Mouse (Mus musculus): ENCODE measurements around the gene Bmpr1b. TPM values are rescaled to one million over a fixed set of nuclear protein-coding genes. Genes with fewer than 3 reads are reported as not detected.

Bmpr1b gene
- polyA plus RNA-seq, 1 experiment from 2014 or later = 3.6 TPM

DNA sequence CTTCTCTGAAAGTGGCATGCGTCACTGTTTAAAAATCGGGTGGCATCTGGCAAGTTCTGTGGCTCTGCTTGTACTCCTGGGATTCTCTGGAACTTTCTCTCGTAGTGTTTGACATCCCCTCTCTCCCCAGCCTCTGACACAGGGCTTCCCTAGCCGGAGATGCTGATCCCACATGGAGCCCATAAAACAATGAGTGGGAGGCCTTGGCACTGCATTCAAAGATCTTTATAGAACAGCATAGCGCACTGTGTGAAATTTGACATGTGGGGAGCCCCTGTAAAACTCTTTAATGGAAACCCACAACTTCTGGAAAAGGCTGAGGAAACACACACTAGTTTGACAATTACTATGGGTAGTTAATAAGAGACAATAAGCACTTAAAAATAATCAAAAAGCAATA, 126.2 kb downstream of the Bmpr1b start:
- Histone ChIP-seq H3K9me3 (replicated peaks; ENCODE audit: control insufficient read depth, low read length, poor library complexity, severe bottlenecking) (no peaks in the 10 kb centered on the region), H3K27ac (ENCODE audit: low read length) (no peak overlapping the region), H3K4me2 (ENCODE audit: low read length) (no peak overlapping the region), H3K4me1 (ENCODE audit: control insufficient read depth, insufficient read depth, low read length) (no peaks in the 10 kb centered on the region), H3K4me3 (ENCODE audit: low read depth, low read length) (no peak overlapping the region), H3K36me3 (ENCODE audit: control insufficient read depth, insufficient read depth, low read length) (no peaks in the 10 kb centered on the region), H3K9ac (ENCODE audit: low read depth, low read length) (no peak overlapping the region), H3K27me3 (ENCODE audit: control insufficient read depth, insufficient read depth, low read depth, low read length) (no peaks in the 10 kb centered on the region)
- WGBS = 88% methylated on average over 5 of the region's 5 CpGs
- ATAC-seq = no peak

DNA sequence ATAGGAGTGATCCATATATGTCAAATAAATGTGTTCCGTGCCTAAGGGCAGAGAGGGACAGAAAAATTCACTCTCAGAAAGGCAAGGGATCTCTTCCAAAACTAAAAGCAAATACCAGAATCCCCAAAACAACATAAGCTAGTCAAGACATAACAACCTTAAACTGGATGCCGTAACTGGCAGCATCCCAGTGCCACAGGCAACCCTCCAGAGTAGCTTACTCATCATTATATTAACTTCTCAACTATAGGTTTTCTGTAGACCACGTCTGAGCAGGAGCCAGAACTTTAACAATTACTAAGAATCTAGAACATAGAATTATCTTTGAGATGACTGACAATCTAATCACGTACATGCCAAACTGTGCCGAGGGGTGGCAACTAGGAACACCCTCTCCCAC, 128.9 kb downstream of the Bmpr1b start:
- no peak overlapping the region for H3K4me2 ChIP-seq (ENCODE audit: low read length)
- no peak for ATAC-seq
- 95% methylated on average over 5 of the region's 5 CpGs for WGBS
- H3K9me3 ChIP-seq (replicated peaks; ENCODE audit: control insufficient read depth, low read length, poor library complexity, severe bottlenecking) = no peaks in the 10 kb centered on the region
- H3K4me1 ChIP-seq (ENCODE audit: control insufficient read depth, insufficient read depth, low read length) = no peaks in the 10 kb centered on the region
- H3K36me3 ChIP-seq (ENCODE audit: control insufficient read depth, insufficient read depth, low read length) = no peaks in the 10 kb centered on the region
- H3K9ac ChIP-seq (ENCODE audit: low read depth, low read length) = no peak overlapping the region
- no peak overlapping the region for H3K27ac ChIP-seq (ENCODE audit: low read length)
- no peaks in the 10 kb centered on the region for H3K27me3 ChIP-seq (ENCODE audit: control insufficient read depth, insufficient read depth, low read depth, low read length)
- no peak overlapping the region for H3K4me3 ChIP-seq (ENCODE audit: low read depth, low read length)

DNA sequence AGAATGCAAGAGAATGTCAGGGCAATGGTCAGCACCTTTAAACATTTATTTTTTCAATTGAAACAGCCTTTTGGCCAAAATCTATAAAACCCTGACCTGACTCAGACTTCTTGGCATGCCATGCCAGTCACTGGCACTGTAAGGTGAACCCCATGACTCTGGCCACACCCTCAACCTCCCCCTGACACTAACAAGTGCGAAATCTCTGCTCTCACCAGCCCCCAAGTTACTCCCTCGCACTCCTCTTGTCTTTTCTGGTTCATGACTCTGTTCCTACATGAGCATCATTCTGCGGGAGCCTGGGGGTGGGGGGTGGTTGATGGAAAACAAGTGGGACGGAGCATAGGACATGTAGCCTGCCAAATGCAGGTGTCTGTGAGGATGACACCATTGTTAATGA, 135.1 kb downstream of the Bmpr1b start:
- H3K9ac ChIP-seq (ENCODE audit: low read depth, low read length) = no peak overlapping the region
- 74% methylated on average over 4 of the region's 4 CpGs for WGBS
- H3K4me1 ChIP-seq (ENCODE audit: control insufficient read depth, insufficient read depth, low read length) = no peaks in the 10 kb centered on the region
- no peak overlapping the region for H3K27ac ChIP-seq (ENCODE audit: low read length)
- H3K36me3 ChIP-seq (ENCODE audit: control insufficient read depth, insufficient read depth, low read length) = no peaks in the 10 kb centered on the region
- H3K27me3 ChIP-seq (ENCODE audit: control insufficient read depth, insufficient read depth, low read depth, low read length) = no peaks in the 10 kb centered on the region
- ATAC-seq = no peak
- no peaks in the 10 kb centered on the region for H3K9me3 ChIP-seq (replicated peaks; ENCODE audit: control insufficient read depth, low read length, poor library complexity, severe bottlenecking)
- H3K4me3 ChIP-seq (ENCODE audit: low read depth, low read length) = no peak overlapping the region
- H3K4me2 ChIP-seq (ENCODE audit: low read length) = no peak overlapping the region

DNA sequence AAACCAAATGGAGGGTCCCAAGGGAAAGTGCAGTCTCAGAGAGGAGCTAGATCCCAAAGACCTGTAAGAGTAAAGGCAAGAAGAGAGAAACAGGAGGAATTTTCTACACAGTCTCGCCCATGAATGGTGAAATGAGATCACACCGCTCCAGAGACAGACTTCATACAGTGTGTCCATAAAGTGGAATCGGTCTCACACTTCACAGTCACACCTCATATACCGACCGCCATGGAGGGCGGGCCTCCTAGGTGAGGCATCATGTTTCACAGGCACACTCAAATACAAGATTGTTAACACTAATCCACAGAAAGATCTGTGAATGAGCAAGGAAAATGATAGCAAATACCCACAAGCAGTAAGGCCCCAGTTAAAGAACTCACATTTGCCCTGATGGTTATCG, 149.5 kb downstream of the Bmpr1b start:
- Histone ChIP-seq H3K36me3 (ENCODE audit: control insufficient read depth, insufficient read depth, low read length) (no peaks in the 10 kb centered on the region), H3K4me1 (ENCODE audit: control insufficient read depth, insufficient read depth, low read length) (no peaks in the 10 kb centered on the region), H3K9ac (ENCODE audit: low read depth, low read length) (no peak overlapping the region), H3K9me3 (replicated peaks; ENCODE audit: control insufficient read depth, low read length, poor library complexity, severe bottlenecking) (no peaks in the 10 kb centered on the region), H3K27ac (ENCODE audit: low read length) (no peak overlapping the region), H3K4me3 (ENCODE audit: low read depth, low read length) (no peak overlapping the region), H3K4me2 (ENCODE audit: low read length) (no peak overlapping the region), H3K27me3 (ENCODE audit: control insufficient read depth, insufficient read depth, low read depth, low read length) (no peaks in the 10 kb centered on the region)
- no peak for ATAC-seq
- 95% methylated on average over 7 of the region's 7 CpGs for WGBS

DNA sequence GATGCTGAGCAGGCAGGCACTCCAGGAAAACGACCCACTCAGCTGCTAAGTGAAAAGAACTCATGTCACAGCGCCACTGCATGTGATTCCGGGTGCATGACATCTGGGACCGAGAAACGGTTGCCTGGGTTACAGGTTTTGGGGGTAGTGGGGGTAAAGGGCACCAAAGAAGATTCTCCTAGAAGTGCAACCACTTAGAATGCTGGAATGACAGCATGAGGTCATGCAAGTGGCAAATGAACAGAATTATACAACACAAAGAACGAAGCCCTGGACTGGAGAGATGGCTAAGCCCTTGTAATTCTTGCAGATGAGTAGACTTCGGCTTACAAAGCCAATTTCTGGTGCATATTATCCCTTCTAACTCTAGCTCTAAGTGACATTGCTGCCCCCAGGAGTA, 184.7 kb downstream of the Bmpr1b start:
- Histone ChIP-seq H3K27ac (ENCODE audit: low read length) (no peak overlapping the region), H3K9ac (ENCODE audit: low read depth, low read length) (no peak overlapping the region), H3K27me3 (ENCODE audit: control insufficient read depth, insufficient read depth, low read depth, low read length) (no peaks in the 10 kb centered on the region), H3K36me3 (ENCODE audit: control insufficient read depth, insufficient read depth, low read length) (no peaks in the 10 kb centered on the region), H3K4me1 (ENCODE audit: control insufficient read depth, insufficient read depth, low read length) (peaks cover 4% of the 10 kb centered on the region; the same call in 1 of the 2 replicates), H3K9me3 (replicated peaks; ENCODE audit: control insufficient read depth, low read length, poor library complexity, severe bottlenecking) (no peaks in the 10 kb centered on the region), H3K4me3 (ENCODE audit: low read depth, low read length) (no peak overlapping the region), H3K4me2 (ENCODE audit: low read length) (no peak overlapping the region)
- no peak for ATAC-seq
- WGBS = 24% methylated on average over 7 of the region's 7 CpGs

DNA sequence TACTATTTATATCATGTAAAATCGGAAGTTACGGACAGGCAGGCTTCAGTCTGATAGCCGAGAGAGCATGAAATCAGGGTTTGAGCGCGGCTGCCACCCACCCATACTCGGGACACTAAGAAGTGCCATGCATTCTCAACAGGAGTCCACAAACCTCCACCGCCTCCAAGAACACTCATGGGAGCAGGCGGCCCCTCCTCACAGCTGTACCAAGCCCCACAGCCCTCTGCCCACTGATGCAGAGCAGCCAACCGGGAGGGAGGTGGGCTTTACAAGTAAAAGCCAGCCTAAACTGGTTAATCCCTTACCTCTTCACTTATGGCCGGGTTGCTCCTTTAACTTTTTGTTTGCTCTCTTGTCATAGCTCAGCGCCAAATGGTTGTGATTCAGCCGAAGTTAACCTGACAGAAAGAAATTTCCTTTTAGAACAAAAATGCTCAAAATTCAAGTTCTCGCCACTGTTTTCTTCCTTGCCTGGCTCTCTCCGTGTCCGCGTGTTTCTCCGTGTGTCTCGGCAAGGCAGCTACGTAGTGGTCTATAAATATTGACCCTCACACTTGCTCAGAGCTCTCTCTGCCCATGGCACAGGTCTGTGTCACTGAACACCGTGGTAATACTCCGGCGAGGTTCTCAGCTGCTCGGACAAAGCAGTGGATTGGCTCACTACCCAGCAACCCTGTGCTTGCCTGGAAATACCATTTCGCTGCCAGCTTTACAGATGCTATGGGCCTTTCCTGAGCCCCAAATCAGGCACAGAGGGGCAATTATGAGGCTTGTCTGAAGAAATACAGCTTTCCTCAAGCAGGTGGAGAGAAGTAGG, 187.4 kb downstream of the Bmpr1b start:
- Histone ChIP-seq H3K9ac (ENCODE audit: low read depth, low read length) (no peak overlapping the region), H3K27ac (ENCODE audit: low read length) (no peak overlapping the region; the same call in 1 of the 2 replicates)
- ATAC-seq = peak; percentile 76; the same call in 1 of the 2 replicates

DNA sequence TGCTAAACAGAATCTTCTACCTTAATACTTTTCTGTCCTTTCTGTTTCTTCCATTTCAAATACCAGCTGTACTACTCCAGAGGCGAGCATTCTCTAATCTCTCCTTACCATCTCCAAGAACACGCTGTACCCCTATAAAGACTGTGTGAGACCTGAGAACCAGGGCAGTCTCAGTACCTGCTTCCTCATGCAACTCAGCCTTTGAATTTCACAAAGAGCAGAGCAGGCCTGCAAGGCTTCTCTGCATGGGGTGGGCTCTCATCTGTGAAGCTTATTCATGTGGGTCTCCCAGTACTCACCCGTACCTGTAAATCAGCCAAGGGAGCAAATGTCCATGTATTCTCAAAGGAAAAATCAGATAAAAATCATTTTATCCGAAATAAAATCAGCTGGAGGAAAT, 203.0 kb downstream of the Bmpr1b start:
- no peaks in the 10 kb centered on the region for H3K36me3 ChIP-seq (ENCODE audit: control insufficient read depth, insufficient read depth, low read length)
- no peaks in the 10 kb centered on the region for H3K9me3 ChIP-seq (replicated peaks; ENCODE audit: control insufficient read depth, low read length, poor library complexity, severe bottlenecking)
- no peak for ATAC-seq
- no peaks in the 10 kb centered on the region for H3K27me3 ChIP-seq (ENCODE audit: control insufficient read depth, insufficient read depth, low read depth, low read length)
- H3K9ac ChIP-seq (ENCODE audit: low read depth, low read length) = no peak overlapping the region
- no peak overlapping the region for H3K27ac ChIP-seq (ENCODE audit: low read length)
- 44% methylated on average over 4 of the region's 4 CpGs for WGBS
- no peak overlapping the region for H3K4me3 ChIP-seq (ENCODE audit: low read depth, low read length)
- H3K4me2 ChIP-seq (ENCODE audit: low read length) = no peak overlapping the region
- no peaks in the 10 kb centered on the region for H3K4me1 ChIP-seq (ENCODE audit: control insufficient read depth, insufficient read depth, low read length)

More for the DNA sequence above, 187.4 kb downstream of the Bmpr1b start:
- H3K36me3 ChIP-seq (ENCODE audit: control insufficient read depth, insufficient read depth, low read length) = no peaks in the 10 kb centered on the region
- H3K9me3 ChIP-seq (replicated peaks; ENCODE audit: control insufficient read depth, low read length, poor library complexity, severe bottlenecking) = no peaks in the 10 kb centered on the region
- 57% methylated on average over 24 of the region's 24 CpGs for WGBS
- no peaks in the 10 kb centered on the region for H3K27me3 ChIP-seq (ENCODE audit: control insufficient read depth, insufficient read depth, low read depth, low read length)
- peak overlapping the region; percentile 18 for H3K4me2 ChIP-seq (ENCODE audit: low read length)
- peak overlapping the region; percentile 13 for H3K4me3 ChIP-seq (ENCODE audit: low read depth, low read length)
- H3K4me1 ChIP-seq (ENCODE audit: control insufficient read depth, insufficient read depth, low read length) = peaks cover 4% of the 10 kb centered on the region; the same call in 1 of the 2 replicates

DNA sequence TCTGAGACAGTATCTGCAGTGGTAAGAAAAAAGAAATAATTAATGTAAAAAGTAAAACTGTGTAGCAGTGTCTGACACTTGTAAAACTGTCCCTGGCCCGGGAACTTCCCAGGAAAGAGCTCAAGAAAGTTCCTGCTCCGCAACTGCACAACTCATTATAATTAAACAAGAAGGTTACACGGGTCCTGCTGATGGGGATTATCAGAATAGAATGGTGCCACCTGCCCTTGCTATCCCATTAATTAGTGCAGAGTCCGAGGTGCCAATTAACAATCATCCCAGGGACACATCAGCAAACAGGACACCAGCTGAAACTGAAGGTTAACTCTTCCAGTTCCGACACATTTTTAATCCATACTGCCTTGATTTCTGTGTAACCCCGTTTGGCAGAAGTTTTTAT, 216.3 kb downstream of the Bmpr1b start:
- H3K4me1 ChIP-seq (ENCODE audit: control insufficient read depth, insufficient read depth, low read length) = no peaks in the 10 kb centered on the region
- ATAC-seq = 0 out of 2 replicates have a peak, but pooled peaks have one; percentile 11
- 18% methylated on average over 6 of the region's 6 CpGs for WGBS
- no peak overlapping the region for H3K9ac ChIP-seq (ENCODE audit: low read depth, low read length)
- no peak overlapping the region for H3K27ac ChIP-seq (ENCODE audit: low read length)
- no peaks in the 10 kb centered on the region for H3K27me3 ChIP-seq (ENCODE audit: control insufficient read depth, insufficient read depth, low read depth, low read length)
- no peak overlapping the region for H3K4me2 ChIP-seq (ENCODE audit: low read length)
- H3K36me3 ChIP-seq (ENCODE audit: control insufficient read depth, insufficient read depth, low read length) = no peaks in the 10 kb centered on the region
- H3K4me3 ChIP-seq (ENCODE audit: low read depth, low read length) = no peak overlapping the region
- H3K9me3 ChIP-seq (replicated peaks; ENCODE audit: control insufficient read depth, low read length, poor library complexity, severe bottlenecking) = no peaks in the 10 kb centered on the region

DNA sequence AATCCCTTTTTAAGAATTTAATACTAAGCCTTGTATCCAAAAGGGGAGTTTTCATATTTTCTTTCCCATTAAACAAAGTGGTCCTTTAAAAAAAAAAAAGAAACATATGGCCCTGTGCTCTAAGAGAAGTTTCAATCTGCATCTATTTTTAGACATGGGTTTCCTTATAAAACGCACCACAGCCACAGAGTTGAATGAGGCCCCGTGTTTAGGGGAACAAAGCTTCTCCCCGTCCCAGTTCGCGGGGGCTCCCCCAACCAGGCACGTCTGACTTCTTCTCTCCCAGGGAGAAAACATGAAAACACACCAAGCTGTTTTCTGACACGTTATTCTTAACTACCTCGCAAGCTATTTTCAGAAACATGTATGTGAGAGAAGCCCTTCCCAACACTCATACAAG, 218.6 kb downstream of the Bmpr1b start:
- H3K4me1 ChIP-seq (ENCODE audit: control insufficient read depth, insufficient read depth, low read length) = no peaks in the 10 kb centered on the region
- H3K9me3 ChIP-seq (replicated peaks; ENCODE audit: control insufficient read depth, low read length, poor library complexity, severe bottlenecking) = no peaks in the 10 kb centered on the region
- WGBS = 74% methylated on average over 8 of the region's 8 CpGs
- H3K4me2 ChIP-seq (ENCODE audit: low read length) = no peak overlapping the region
- no peak overlapping the region for H3K4me3 ChIP-seq (ENCODE audit: low read depth, low read length)
- H3K27me3 ChIP-seq (ENCODE audit: control insufficient read depth, insufficient read depth, low read depth, low read length) = no peaks in the 10 kb centered on the region
- no peak overlapping the region for H3K27ac ChIP-seq (ENCODE audit: low read length)
- H3K36me3 ChIP-seq (ENCODE audit: control insufficient read depth, insufficient read depth, low read length) = no peaks in the 10 kb centered on the region
- H3K9ac ChIP-seq (ENCODE audit: low read depth, low read length) = no peak overlapping the region
- ATAC-seq = no peak

All from midbrain, embryonic 16.5 days (tissue).